7 mouse cellular contexts compared by ENCODE assay signal in the genomic region with DNA sequence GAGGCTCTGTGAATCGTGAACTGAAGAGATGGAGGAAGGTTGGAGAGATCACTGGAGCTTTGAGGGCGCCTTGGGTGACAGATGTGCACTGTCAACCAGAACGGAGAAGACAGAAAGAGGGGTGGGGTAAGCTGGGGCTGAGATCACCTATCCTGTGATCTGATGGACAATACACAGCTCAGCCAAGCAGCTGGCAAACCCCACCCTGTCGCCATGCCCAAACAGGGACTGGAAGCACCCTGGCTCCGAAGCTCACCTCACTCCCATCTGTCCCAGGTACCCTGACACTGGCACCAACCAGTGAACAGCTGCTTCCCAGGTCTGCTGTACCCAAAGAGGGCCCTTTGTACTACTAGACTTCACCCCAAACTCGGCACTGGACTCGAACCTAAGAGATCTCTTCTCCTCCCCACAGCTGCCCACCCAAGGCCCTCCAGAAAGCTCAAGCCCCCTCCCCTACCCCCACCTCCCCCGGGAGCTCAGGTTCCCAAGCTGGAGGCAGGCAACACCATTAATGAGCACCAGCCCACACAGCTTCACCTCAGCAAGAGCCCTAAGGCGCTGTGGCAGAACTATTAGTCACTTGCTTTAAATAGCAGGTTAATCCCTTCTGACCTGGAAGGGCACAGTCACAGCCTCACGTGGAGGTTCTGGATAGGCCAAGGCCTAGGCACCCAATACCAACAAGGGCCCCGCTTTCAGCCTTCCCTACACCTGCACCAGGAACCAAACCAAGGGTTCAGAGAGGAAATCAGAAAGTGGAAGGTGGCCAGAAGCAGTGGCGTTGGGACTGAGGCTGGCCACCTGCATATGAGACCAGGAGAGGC. TPM values are rescaled to one million over a fixed set of nuclear protein-coding genes. Genes with fewer than 3 reads are reported as not detected.
DNase-seq lines count a peak whose midpoint lies in the region; ATAC-seq and TF ChIP-seq lines count a peak whose summit lies in the region.

No protein-coding gene starts in this region.

- H3K9me3 ChIP-seq in ES-Bruce4 (replicated peaks; ENCODE audit: control insufficient read depth, insufficient read depth, low read length, poor library complexity, severe bottlenecking) = no peaks in the 10 kb centered on the region
- no peaks in the 10 kb centered on the region for H3K9me3 ChIP-seq in embryonic facial prominence, embryonic 12.5 days
- no peaks in the 10 kb centered on the region for H3K9me3 ChIP-seq in limb, embryonic 13.5 days
- H3K9me3 ChIP-seq in stomach, postnatal 0 days (ENCODE audit: control insufficient read depth, low read length) = no peaks in the 10 kb centered on the region

- no peak for TF ChIP-seq CTCF in ES-Bruce4 (IDR thresholded peaks at IDR 0.05; ENCODE audit: low read depth, low read length)
- no peak for TF ChIP-seq CTCF in stomach, postnatal 0 days (IDR thresholded peaks at IDR 0.05; ENCODE audit: low read depth)

- H3K27me3 ChIP-seq in ES-Bruce4 (ENCODE audit: control insufficient read depth, insufficient read depth, low read length, poor library complexity, severe bottlenecking) = no peaks in the 10 kb centered on the region
- no peaks in the 10 kb centered on the region for H3K27me3 ChIP-seq in embryonic facial prominence, embryonic 12.5 days
- no peaks in the 10 kb centered on the region for H3K27me3 ChIP-seq in limb, embryonic 13.5 days
- no peaks in the 10 kb centered on the region for H3K27me3 ChIP-seq in stomach, postnatal 0 days (ENCODE audit: control insufficient read depth, insufficient read depth, low read length)

- peaks cover 3% of the 10 kb centered on the region for H3K4me1 ChIP-seq in ES-Bruce4 (ENCODE audit: control insufficient read depth, insufficient read depth, low read length)
- H3K4me1 ChIP-seq in embryonic facial prominence, embryonic 12.5 days = peaks cover 16% of the 10 kb centered on the region
- H3K4me1 ChIP-seq in limb, embryonic 13.5 days = peaks cover 27% of the 10 kb centered on the region
- no peaks in the 10 kb centered on the region for H3K4me1 ChIP-seq in stomach, postnatal 0 days (replicated peaks; ENCODE audit: control insufficient read depth, insufficient read depth)

- peak; percentile 60 to 62 for DNase-seq in heart, postnatal 10 days
- DNase-seq in stomach, postnatal 0 days (ENCODE audit: low spot score) = peak; percentile 57
- DNase-seq in cerebellum, adult 8-10 months = no peak
- DNase-seq in right cerebral cortex, adult 18-20 months = no peak

- WGBS in embryonic facial prominence, embryonic 12.5 days = 43% methylated on average over 12 of the region's 12 CpGs
- 38% methylated on average over 12 of the region's 12 CpGs for WGBS in limb, embryonic 13.5 days
- 49% methylated on average over 12 of the region's 12 CpGs for WGBS in stomach, postnatal 0 days

- peak overlapping the region; percentile 49 for H3K4me3 ChIP-seq in ES-Bruce4 (ENCODE audit: low read depth, low read length)
- H3K4me3 ChIP-seq in embryonic facial prominence, embryonic 12.5 days = peak overlapping the region; percentile 74
- H3K4me3 ChIP-seq in limb, embryonic 13.5 days = peak overlapping the region; percentile 74
- H3K4me3 ChIP-seq in stomach, postnatal 0 days (ENCODE audit: low read depth, low read length) = peak overlapping the region; percentile 55

- TF ChIP-seq POLR2A in ES-Bruce4 (IDR thresholded peaks at IDR 0.05; ENCODE audit: insufficient read depth, low read length) = no peak

- no peak for ATAC-seq in embryonic facial prominence, embryonic 12.5 days (ENCODE audit: insufficient number of reproducible peaks, insufficient read depth, low FRiP score, low TSS enrichment)
- no peak for ATAC-seq in limb, embryonic 13.5 days (ENCODE audit: low FRiP score, low read depth)
- ATAC-seq in stomach, postnatal 0 days (ENCODE audit: low FRiP score, low TSS enrichment) = peak; percentile 80

- TF ChIP-seq EP300 in ES-Bruce4 (IDR thresholded peaks at IDR 0.05; ENCODE audit: insufficient read depth, low read depth, low read length) = no peak
- TF ChIP-seq EP300 in stomach, postnatal 0 days (optimal IDR thresholded peaks at IDR 0.05) = no peak

- peak overlapping the region; percentile 34 for H3K9ac ChIP-seq in ES-Bruce4 (ENCODE audit: low read depth, poor library complexity, severe bottlenecking)
- H3K9ac ChIP-seq in embryonic facial prominence, embryonic 12.5 days = peak overlapping the region; percentile 74; the same call in 1 of the 2 replicates
- H3K9ac ChIP-seq in limb, embryonic 13.5 days = peak overlapping the region; percentile 83
- H3K9ac ChIP-seq in stomach, postnatal 0 days (ENCODE audit: low read length) = peak overlapping the region; percentile 64; the same call in 1 of the 2 replicates

- no peak overlapping the region for H3K27ac ChIP-seq in ES-Bruce4 (ENCODE audit: insufficient read depth, low read length)
- no peak overlapping the region for H3K27ac ChIP-seq in embryonic facial prominence, embryonic 12.5 days
- H3K27ac ChIP-seq in limb, embryonic 13.5 days = no peak overlapping the region
- no peak overlapping the region; the same call in 1 of the 2 replicates for H3K27ac ChIP-seq in stomach, postnatal 0 days (replicated peaks)

- intact Hi-C loops in heart, postnatal 10 days (cut with DNase I) = loop anchor here (5.0 kb wide), 1 partner anchor 320 kb away; the partner anchor contains the start of gene Polg

- H3K36me3 ChIP-seq in ES-Bruce4 (ENCODE audit: control insufficient read depth, insufficient read depth, low read length, poor library complexity, severe bottlenecking) = peaks cover 19% of the 10 kb centered on the region
- peaks cover 31% of the 10 kb centered on the region for H3K36me3 ChIP-seq in embryonic facial prominence, embryonic 12.5 days
- H3K36me3 ChIP-seq in limb, embryonic 13.5 days = peaks cover 32% of the 10 kb centered on the region
- H3K36me3 ChIP-seq in stomach, postnatal 0 days (ENCODE audit: control insufficient read depth, insufficient read depth, low read length) = peaks cover 11% of the 10 kb centered on the region

- peak overlapping the region; percentile 92 for H3K4me2 ChIP-seq in embryonic facial prominence, embryonic 12.5 days (replicated peaks)
- peak overlapping the region; percentile 83 for H3K4me2 ChIP-seq in limb, embryonic 13.5 days (replicated peaks)
- H3K4me2 ChIP-seq in stomach, postnatal 0 days (replicated peaks; ENCODE audit: low read depth) = peak overlapping the region; percentile 65

RNA-seq across cellular contexts. Expression of gene Mfge8, which starts 1.6 kb away (rescaled TPM):
- 148 and 151 TPM in 2 replicates for polyA plus RNA-seq in ES-Bruce4 (2011; ENCODE audit: insufficient read depth, insufficient read length, low read depth, missing spikeins)
- 118 and 123 TPM in 2 replicates for polyA plus RNA-seq in embryonic facial prominence, embryonic 12.5 days (2016; fragmentation: Nextera tagmentation; extraction: Ambion mirVana)
- 100 to 1,000 TPM; 197 to 202 TPM for total RNA-seq in heart, postnatal 10 days (2021)
- polyA plus RNA-seq in limb, embryonic 13.5 days (2015; fragmentation: Nextera tagmentation; extraction: Ambion mirVana) = 160 and 166 TPM in 2 replicates
- polyA plus RNA-seq in stomach, postnatal 0 days (2015; fragmentation: Nextera tagmentation; extraction: Ambion mirVana) = 178 TPM in 2 replicates

RNA-seq across cellular contexts. Expression of gene Hapln3, which starts 16.4 kb away (rescaled TPM):
- polyA plus RNA-seq in ES-Bruce4 (2011; ENCODE audit: insufficient read depth, insufficient read length, low read depth, missing spikeins) = 0.56 and 1.7 TPM in 2 replicates
- polyA plus RNA-seq in embryonic facial prominence, embryonic 12.5 days (2016; fragmentation: Nextera tagmentation; extraction: Ambion mirVana) = 2.0 and 2.5 TPM in 2 replicates
- 1 to 10 TPM in 1 of 2 experiments, under 1 TPM in 1; 0.69 to 1.4 TPM for total RNA-seq in heart, postnatal 10 days (2021)
- 1.3 and 1.6 TPM in 2 replicates for polyA plus RNA-seq in limb, embryonic 13.5 days (2015; fragmentation: Nextera tagmentation; extraction: Ambion mirVana)
- polyA plus RNA-seq in stomach, postnatal 0 days (2015; fragmentation: Nextera tagmentation; extraction: Ambion mirVana) = 0.62 and 0.67 TPM in 2 replicates

Comparison
In these comparisons a context has a peak if more than half of its experiments do, and no peak if none do; other contexts are left out.
1. DNase-seq: peak in heart, postnatal 10 days (2 of 2) and stomach, postnatal 0 days (single experiment); none in cerebellum, adult 8-10 months (single experiment) and right cerebral cortex, adult 18-20 months (single experiment).
2. Peak in every context shown above with its lines, with median percentiles within 50 percentile points of each other: H3K4me3 ChIP-seq, H3K9ac ChIP-seq and H3K4me2 ChIP-seq.